Mouse (Mus musculus): ENCODE measurements around the gene Ccdc13. TPM values are rescaled to one million over a fixed set of nuclear protein-coding genes. Genes with fewer than 3 reads are reported as not detected.
A peak's percentile ranks its signal among the peaks of the same experiment; 100 is the strongest.

The Ccdc13 gene
- polyA plus RNA-seq, 1 experiment, result 0.01 TPM

DNA sequence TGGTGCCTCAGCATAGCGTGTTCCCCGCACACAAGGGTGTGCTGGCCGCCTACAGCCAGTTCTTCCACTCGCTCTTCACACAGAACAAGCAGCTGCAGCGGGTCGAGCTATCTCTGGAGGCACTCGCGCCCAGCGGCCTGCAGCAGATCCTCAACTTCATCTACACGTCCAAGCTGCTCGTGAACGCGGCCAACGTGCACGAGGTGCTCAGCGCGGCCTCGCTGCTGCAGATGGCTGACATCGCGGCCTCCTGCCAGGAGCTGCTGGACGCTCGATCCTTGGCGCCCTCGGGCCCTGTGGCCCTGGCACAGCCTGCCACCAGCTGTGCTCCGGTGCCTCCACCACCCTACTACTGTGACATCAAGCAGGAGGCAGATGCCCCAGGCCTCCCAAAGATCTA is 76.5 kb downstream of the Ccdc13 start:
- TF ChIP-seq MYOD1 (IDR thresholded peaks at IDR 0.05; ENCODE audit: control insufficient read depth in 1 of 3, insufficient read length in 2 of 3, low read depth in 2 of 3) (no peak), POLR2A (IDR thresholded peaks at IDR 0.05; ENCODE audit: insufficient read length, low read depth) (peak; percentile 18), TCF12 (IDR thresholded peaks at IDR 0.05; ENCODE audit: insufficient read depth, poor library complexity, severe bottlenecking) (no peak), USF1 (IDR thresholded peaks at IDR 0.05; ENCODE audit: low read depth) (no peak), MAX (IDR thresholded peaks at IDR 0.05; ENCODE audit: low read depth) (no peak), CEBPB (IDR thresholded peaks at IDR 0.05; ENCODE audit: insufficient read depth, poor library complexity, severe bottlenecking) (no peak)
- Histone ChIP-seq H3K27me3 (ENCODE audit: control insufficient read depth, insufficient read depth, insufficient read length) (no peaks in the 10 kb centered on the region), H3K79me2 (ENCODE audit: control insufficient read depth, insufficient read depth) (no peaks in the 10 kb centered on the region), H3K4me3 (no peak overlapping the region), H3ac (ENCODE audit: control insufficient read depth, insufficient read length) (no peak overlapping the region), H3K36me3 (ENCODE audit: control insufficient read depth, insufficient read depth) (peaks cover 3% of the 10 kb centered on the region), H3K4me2 (ENCODE audit: low read depth) (no peak overlapping the region)

DNA sequence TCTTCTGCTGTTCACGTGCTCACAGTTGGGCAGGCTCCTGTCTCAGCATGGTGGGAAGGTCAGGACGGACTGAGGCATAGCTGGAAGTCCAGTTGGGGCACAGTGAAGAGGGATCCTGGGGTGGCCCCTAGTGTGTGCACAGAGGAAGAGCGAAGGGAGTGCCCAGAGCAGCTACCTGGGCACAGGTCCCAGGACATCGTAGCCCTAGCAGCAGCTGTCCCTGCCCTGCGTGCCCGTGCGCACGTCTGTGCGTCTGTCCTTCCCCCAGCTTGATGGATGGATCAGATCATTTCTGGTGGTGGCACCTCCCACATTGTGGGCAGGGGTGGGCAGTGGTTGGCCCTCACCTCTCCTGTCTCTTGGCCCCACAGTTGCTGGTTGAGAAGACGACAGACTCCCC is 77.0 kb downstream of the Ccdc13 start:
- Histone ChIP-seq H3K27me3 (ENCODE audit: control insufficient read depth, insufficient read depth, insufficient read length) (no peaks in the 10 kb centered on the region), H3K36me3 (ENCODE audit: control insufficient read depth, insufficient read depth) (peaks cover 3% of the 10 kb centered on the region), H3ac (ENCODE audit: control insufficient read depth, insufficient read length) (no peak overlapping the region), H3K4me3 (no peak overlapping the region), H3K4me2 (ENCODE audit: low read depth) (no peak overlapping the region), H3K79me2 (ENCODE audit: control insufficient read depth, insufficient read depth) (no peaks in the 10 kb centered on the region)
- TF ChIP-seq POLR2AphosphoS2 (IDR thresholded peaks at IDR 0.05; ENCODE audit: insufficient read length, low read depth) (peak; percentile 16), E2F4 (IDR thresholded peaks at IDR 0.05; ENCODE audit: insufficient read depth) (no peak)

DNA sequence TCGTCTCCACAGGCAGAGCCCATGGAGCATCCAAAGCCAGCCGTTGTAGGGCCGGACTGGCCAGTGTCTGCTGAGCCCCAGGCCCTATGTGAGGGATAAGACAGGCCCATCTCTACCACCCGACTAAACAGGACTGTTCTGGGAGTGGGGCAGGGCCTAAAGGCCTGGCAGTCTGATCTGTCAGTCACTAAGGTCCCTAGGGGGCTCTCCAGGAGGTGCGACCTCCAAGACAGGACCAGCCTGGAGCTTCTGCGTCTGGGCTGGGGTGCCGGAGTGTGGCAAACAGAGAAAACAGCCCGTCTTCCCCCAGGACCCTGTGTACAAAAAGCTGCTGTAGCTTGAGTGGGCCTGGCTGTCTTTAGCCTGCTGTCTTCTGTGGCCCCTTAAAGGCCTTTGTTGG is 77.5 kb downstream of the Ccdc13 start:
- no peak overlapping the region for H3K4me2 ChIP-seq (ENCODE audit: low read depth)
- peaks cover 3% of the 10 kb centered on the region for H3K36me3 ChIP-seq (ENCODE audit: control insufficient read depth, insufficient read depth)
- TF ChIP-seq USF1 (IDR thresholded peaks at IDR 0.05; ENCODE audit: low read depth) (no peak), MAX (IDR thresholded peaks at IDR 0.05; ENCODE audit: low read depth) (no peak), E2F4 (IDR thresholded peaks at IDR 0.05; ENCODE audit: insufficient read depth) (no peak), MYOD1 (IDR thresholded peaks at IDR 0.05; ENCODE audit: control insufficient read depth in 1 of 3, insufficient read length in 2 of 3, low read depth in 2 of 3) (no peak), MYOG (IDR thresholded peaks at IDR 0.05; ENCODE audit: control insufficient read depth in 1 of 3, insufficient read depth in 1 of 3, insufficient read length in 2 of 3, low read depth in 2 of 3) (no peak), REST (IDR thresholded peaks at IDR 0.05; ENCODE audit: insufficient read depth, insufficient read length) (no peak), TCF12 (IDR thresholded peaks at IDR 0.05; ENCODE audit: insufficient read depth, poor library complexity, severe bottlenecking) (no peak), CEBPB (IDR thresholded peaks at IDR 0.05; ENCODE audit: insufficient read depth, poor library complexity, severe bottlenecking) (no peak), SRF (IDR thresholded peaks at IDR 0.05; ENCODE audit: control insufficient read depth, insufficient read length, low read depth) (no peak), TCF3 (IDR thresholded peaks at IDR 0.05; ENCODE audit: insufficient read length, low read depth) (no peak), POLR2A (IDR thresholded peaks at IDR 0.05; ENCODE audit: insufficient read length, low read depth) (no peak), POLR2AphosphoS2 (IDR thresholded peaks at IDR 0.05; ENCODE audit: insufficient read length, low read depth) (no peak)
- no peak overlapping the region for H3ac ChIP-seq (ENCODE audit: control insufficient read depth, insufficient read length)
- H3K79me2 ChIP-seq (ENCODE audit: control insufficient read depth, insufficient read depth), result no peaks in the 10 kb centered on the region
- H3K4me3 ChIP-seq, result no peak overlapping the region
- H3K27me3 ChIP-seq (ENCODE audit: control insufficient read depth, insufficient read depth, insufficient read length), result no peaks in the 10 kb centered on the region

DNA sequence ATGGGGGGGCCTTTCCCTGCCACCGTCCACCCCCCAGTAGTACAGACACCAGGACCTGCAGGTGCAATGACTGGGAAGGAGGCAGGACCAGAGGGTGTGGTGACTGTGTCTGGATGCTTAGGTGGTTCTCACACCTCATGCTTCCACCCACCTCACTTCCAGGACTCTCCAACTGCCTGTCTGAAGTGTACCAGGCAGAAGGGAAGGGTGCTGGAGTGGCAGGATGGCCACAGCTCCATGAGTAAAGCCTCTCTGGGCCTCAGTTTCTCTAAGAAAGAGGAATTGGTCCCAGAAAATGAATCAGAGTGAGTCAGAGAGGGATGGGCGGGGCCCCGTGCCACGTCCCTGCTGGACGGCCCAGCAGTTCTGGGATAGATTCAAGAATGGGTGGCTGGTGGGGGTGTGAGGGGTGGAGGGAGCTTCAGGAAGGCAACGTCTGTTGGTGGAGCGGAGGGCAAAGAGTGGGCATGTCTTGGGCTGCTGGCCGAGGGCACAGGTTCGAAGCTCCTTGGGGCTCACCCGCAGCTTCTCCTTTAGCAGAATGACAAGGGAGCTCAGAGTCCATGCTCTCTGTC is 78.1 kb downstream of the Ccdc13 start:
- peaks cover 3% of the 10 kb centered on the region for H3K36me3 ChIP-seq (ENCODE audit: control insufficient read depth, insufficient read depth)
- H3ac ChIP-seq (ENCODE audit: control insufficient read depth, insufficient read length), result no peak overlapping the region
- no peaks in the 10 kb centered on the region for H3K27me3 ChIP-seq (ENCODE audit: control insufficient read depth, insufficient read depth, insufficient read length)
- peak overlapping the region; percentile 72 for H3K4me2 ChIP-seq (ENCODE audit: low read depth)
- TF ChIP-seq TCF3 (IDR thresholded peaks at IDR 0.05; ENCODE audit: insufficient read length, low read depth) (no peak), POLR2AphosphoS2 (IDR thresholded peaks at IDR 0.05; ENCODE audit: insufficient read length, low read depth) (no peak), MAX (IDR thresholded peaks at IDR 0.05; ENCODE audit: low read depth) (no peak), E2F4 (IDR thresholded peaks at IDR 0.05; ENCODE audit: insufficient read depth) (no peak), POLR2A (IDR thresholded peaks at IDR 0.05; ENCODE audit: insufficient read length, low read depth) (peak; percentile 16), USF1 (IDR thresholded peaks at IDR 0.05; ENCODE audit: low read depth) (no peak)
- H3K4me3 ChIP-seq, result peak overlapping the region; percentile 38
- H3K79me2 ChIP-seq (ENCODE audit: control insufficient read depth, insufficient read depth), result no peaks in the 10 kb centered on the region

DNA sequence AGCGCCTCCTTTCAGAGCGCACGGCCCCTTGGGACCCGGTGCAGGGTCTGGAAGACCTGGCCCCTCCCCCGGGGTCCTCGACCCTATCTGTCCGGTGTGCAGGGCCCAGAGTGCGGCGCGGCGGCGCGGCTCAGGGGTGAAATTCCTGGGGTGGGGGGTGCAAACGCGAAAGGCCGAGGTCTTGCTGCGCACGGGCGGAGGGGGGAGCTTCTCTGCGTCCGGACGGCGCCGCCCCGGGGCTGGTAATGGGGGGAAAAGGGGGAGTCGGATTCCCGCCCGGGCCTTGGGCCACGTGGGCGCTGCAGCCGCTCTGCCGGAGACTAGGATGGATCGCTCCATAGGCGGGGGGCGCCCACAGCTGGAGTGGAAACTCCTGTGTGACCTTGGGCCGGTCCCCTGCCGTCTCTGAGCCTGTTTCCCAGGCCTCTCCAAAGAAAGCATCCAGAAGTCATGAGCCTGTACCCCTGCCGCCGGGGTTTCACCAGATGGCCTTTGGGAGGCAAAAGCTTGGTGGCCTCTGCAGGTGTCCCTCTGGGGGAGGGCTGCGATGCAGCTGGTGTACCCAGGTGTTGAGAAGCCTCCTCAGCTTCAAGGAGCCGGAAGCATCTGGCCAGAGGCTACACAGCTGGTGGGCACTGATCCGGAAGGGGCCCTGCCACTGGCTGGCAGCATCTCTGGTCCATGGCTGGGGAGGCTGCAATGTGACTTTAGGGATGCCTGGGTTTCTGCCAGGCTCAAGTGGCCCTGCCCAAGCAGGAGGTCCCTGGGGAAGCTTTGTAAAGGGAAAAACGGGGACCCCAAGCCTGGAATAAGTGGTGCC is 78.8 kb downstream of the Ccdc13 start:
- Histone ChIP-seq H3K36me3 (ENCODE audit: control insufficient read depth, insufficient read depth) (peaks cover 3% of the 10 kb centered on the region), H3K27me3 (ENCODE audit: control insufficient read depth, insufficient read depth, insufficient read length) (no peaks in the 10 kb centered on the region), H3K4me2 (ENCODE audit: low read depth) (peak overlapping the region; percentile 72), H3K79me2 (ENCODE audit: control insufficient read depth, insufficient read depth) (no peaks in the 10 kb centered on the region), H3ac (ENCODE audit: control insufficient read depth, insufficient read length) (peak overlapping the region; percentile 78), H3K4me3 (peak overlapping the region; percentile 38)
- TF ChIP-seq MYOG (IDR thresholded peaks at IDR 0.05; ENCODE audit: control insufficient read depth in 1 of 3, insufficient read depth in 1 of 3, insufficient read length in 2 of 3, low read depth in 2 of 3) (peak in 1 of 3 experiments; percentile 1), REST (IDR thresholded peaks at IDR 0.05; ENCODE audit: insufficient read depth, insufficient read length) (no peak)

Data from myocyte (in vitro differentiated cells).